In genomic region chr15:99850265-99850664, GRCm38 (mm10) we compare ENCODE assay signal across 22 mouse cellular contexts. TPM values are rescaled to one million over a fixed set of nuclear protein-coding genes. Genes with fewer than 3 reads are reported as not detected.
DNase-seq lines count a peak whose midpoint lies in the region; ATAC-seq and TF ChIP-seq lines count a peak whose summit lies in the region.
"Had no signal": no experiment of that assay in that cellular context is flagged by ENCODE, and none has a peak within 500 bp of the region (broad histone marks: within the 10 kb centered on the region; RNA-seq: fewer than 3 reads in every experiment).

No protein-coding gene starts in this region.

- peak; percentile 86 for DNase-seq in 3T3-L1 (ENCODE audit: low read depth, low spot score)
- DNase-seq in NIH3T3 (ENCODE audit: low read depth) = peak; percentile 82
- DNase-seq in spleen, adult 12 weeks (ENCODE audit: low spot score) = no peak
- no peak for DNase-seq in heart, adult 8-10 months (ENCODE audit: low spot score)
- DNase-seq: adrenal gland, adult 2 months; adrenal gland, postnatal 10 days; adrenal gland, postnatal 25 days; B cell, adult 2 months; cerebellum, adult 11 months; cerebellum, adult 18-20 months; cerebellum, adult 8-10 months; cerebellum, adult 9-11 months; cerebellum, postnatal 14 days; cerebellum, postnatal 36 days; embryo, embryonic 11 days had no signal

- 75% methylated on average over 3 of the region's 3 CpGs for WGBS in hindbrain, embryonic 13.5 days

- ATAC-seq in hindbrain, embryonic 13.5 days (ENCODE audit: low FRiP score) = no peak
- ATAC-seq: forebrain, embryonic 13.5 days; forebrain, embryonic 16.5 days had no signal

- H3K27me3 ChIP-seq in C2C12 (ENCODE audit: control insufficient read depth, insufficient read depth, insufficient read length) (no peaks in the 10 kb centered on the region), myocyte (ENCODE audit: control insufficient read depth, insufficient read depth, insufficient read length) (no peaks in the 10 kb centered on the region)
- no peaks in the 10 kb centered on the region for H3K27me3 ChIP-seq in hindbrain, embryonic 13.5 days
- H3K27me3 ChIP-seq: embryonic facial prominence, embryonic 13.5 days; embryonic facial prominence, embryonic 15.5 days; forebrain, embryonic 13.5 days had no signal

- no peaks in the 10 kb centered on the region for H3K79me2 ChIP-seq in C2C12 (ENCODE audit: control insufficient read depth, insufficient read depth)
- H3K79me2 ChIP-seq in myocyte (ENCODE audit: control insufficient read depth, insufficient read depth) = peaks cover 5% of the 10 kb centered on the region

- H3ac ChIP-seq in C2C12 (ENCODE audit: control insufficient read depth, insufficient read length, low read depth) = no peak overlapping the region
- no peak overlapping the region for H3ac ChIP-seq in myocyte (ENCODE audit: control insufficient read depth, insufficient read length)

- TF ChIP-seq POLR2A in myocyte (IDR thresholded peaks at IDR 0.05; ENCODE audit: insufficient read length, low read depth) = no peak

- no peaks in the 10 kb centered on the region for H3K9me3 ChIP-seq in hindbrain, embryonic 13.5 days
- H3K9me3 ChIP-seq: embryonic facial prominence, embryonic 13.5 days; embryonic facial prominence, embryonic 15.5 days; forebrain, embryonic 13.5 days had no signal

- H3K4me3 ChIP-seq in C2C12 (ENCODE audit: insufficient read depth, poor library complexity, severe bottlenecking) (no peak overlapping the region), myocyte (no peak overlapping the region)
- H3K4me3 ChIP-seq in hindbrain, embryonic 13.5 days = no peak overlapping the region
- H3K4me3 ChIP-seq: embryonic facial prominence, embryonic 13.5 days; embryonic facial prominence, embryonic 15.5 days; forebrain, embryonic 13.5 days had no signal

- peaks cover 7% of the 10 kb centered on the region; the same call in 1 of the 2 replicates for H3K4me1 ChIP-seq in hindbrain, embryonic 13.5 days (replicated peaks)

- no peak for TF ChIP-seq CTCF in C2C12 (IDR thresholded peaks at IDR 0.05; ENCODE audit: control insufficient read depth, insufficient read depth, insufficient read length)

- H3K36me3 ChIP-seq in C2C12 (ENCODE audit: control insufficient read depth, insufficient read depth) (no peaks in the 10 kb centered on the region), myocyte (ENCODE audit: control insufficient read depth, insufficient read depth) (no peaks in the 10 kb centered on the region)
- no peaks in the 10 kb centered on the region for H3K36me3 ChIP-seq in hindbrain, embryonic 13.5 days
- H3K36me3 ChIP-seq: embryonic facial prominence, embryonic 13.5 days; embryonic facial prominence, embryonic 15.5 days had no signal

- H3K79me3 ChIP-seq in C2C12 (ENCODE audit: low read depth) = no peaks in the 10 kb centered on the region

- no peak overlapping the region for H3K27ac ChIP-seq in hindbrain, embryonic 13.5 days
- H3K27ac ChIP-seq: embryonic facial prominence, embryonic 13.5 days; embryonic facial prominence, embryonic 15.5 days; forebrain, embryonic 13.5 days had no signal

- H3K4me2 ChIP-seq in myocyte (ENCODE audit: low read depth) = peak overlapping the region; percentile 52
- no peak overlapping the region for H3K4me2 ChIP-seq in hindbrain, embryonic 13.5 days
- H3K4me2 ChIP-seq: embryonic facial prominence, embryonic 13.5 days; embryonic facial prominence, embryonic 15.5 days; forebrain, embryonic 13.5 days had no signal

- no peak overlapping the region for H3K9ac ChIP-seq in hindbrain, embryonic 13.5 days
- H3K9ac ChIP-seq: embryonic facial prominence, embryonic 13.5 days; embryonic facial prominence, embryonic 15.5 days; forebrain, embryonic 13.5 days had no signal

TF ChIP-seq in C2C12, 6 proteins besides CTCF, POLR2A, EP300 and RAD21:
- TF ChIP-seq USF1 (IDR thresholded peaks at IDR 0.05; ENCODE audit: low read depth) (peak; percentile 95), FOSL1 (IDR thresholded peaks at IDR 0.05; ENCODE audit: insufficient read depth, low read length, poor library complexity, severe bottlenecking) (peak; percentile 50), MYOG (IDR thresholded peaks at IDR 0.05; ENCODE audit: control insufficient read depth, extremely low read depth, insufficient read length) (no peak), MAX (IDR thresholded peaks at IDR 0.05) (peak; percentile 66), MYOD1 (IDR thresholded peaks at IDR 0.05; ENCODE audit: control insufficient read depth, insufficient read length, low read depth) (peak; percentile 82), CEBPB (IDR thresholded peaks at IDR 0.05; ENCODE audit: low read depth) (peak; percentile 87)

TF ChIP-seq in myocyte, 11 proteins besides CTCF, POLR2A, EP300 and RAD21:
- TF ChIP-seq MYOG (IDR thresholded peaks at IDR 0.05; ENCODE audit: control insufficient read depth in 1 of 3, insufficient read depth in 1 of 3, insufficient read length in 2 of 3, low read depth in 2 of 3) (no peak), E2F4 (IDR thresholded peaks at IDR 0.05; ENCODE audit: insufficient read depth) (no peak), CEBPB (IDR thresholded peaks at IDR 0.05; ENCODE audit: insufficient read depth, poor library complexity, severe bottlenecking) (peak; percentile 77), SRF (IDR thresholded peaks at IDR 0.05; ENCODE audit: control insufficient read depth, insufficient read length, low read depth) (peak; percentile 89), USF1 (IDR thresholded peaks at IDR 0.05; ENCODE audit: low read depth) (peak; percentile 87)

RNA-seq across cellular contexts. Expression of gene Lima1, which starts 25.0 kb away (rescaled TPM):
- 130 TPM for polyA plus RNA-seq in C2C12 (2012; fragmentation: generic; extraction: Trizol)
- 140 TPM for polyA plus RNA-seq in myocyte (2012; fragmentation: generic; extraction: Trizol)
- 20.6 and 20.9 TPM in 2 replicates for polyA plus RNA-seq in hindbrain, embryonic 13.5 days (2015; fragmentation: Nextera tagmentation; extraction: Ambion mirVana)
- 10 to 100 TPM; 17.6 to 21.7 (median 20.4) TPM for total RNA-seq in heart, adult 8-10 months (2022)

Comparison
In these comparisons a context has a peak if more than half of its experiments do, and no peak if none do; other contexts are left out.
1. DNase-seq: peak in 3T3-L1 (single experiment) and NIH3T3 (single experiment); none in spleen, adult 12 weeks (single experiment) and heart, adult 8-10 months (single experiment).